Mouse (Mus musculus): ENCODE data around the gene Stab2.

- TF ChIP-seq EP300 (IDR thresholded peaks at IDR 0.05; ENCODE audit: low read depth), result no peak
- TF ChIP-seq CTCF (IDR thresholded peaks at IDR 0.05; ENCODE audit: low read depth), result no peak
Observed at GRCm38 (mm10) chr10:86807362-86807761, 200.5 kb downstream of the Stab2 start.
